Comparison of ENCODE assay signal across 31 mouse cellular contexts in the genomic region with DNA sequence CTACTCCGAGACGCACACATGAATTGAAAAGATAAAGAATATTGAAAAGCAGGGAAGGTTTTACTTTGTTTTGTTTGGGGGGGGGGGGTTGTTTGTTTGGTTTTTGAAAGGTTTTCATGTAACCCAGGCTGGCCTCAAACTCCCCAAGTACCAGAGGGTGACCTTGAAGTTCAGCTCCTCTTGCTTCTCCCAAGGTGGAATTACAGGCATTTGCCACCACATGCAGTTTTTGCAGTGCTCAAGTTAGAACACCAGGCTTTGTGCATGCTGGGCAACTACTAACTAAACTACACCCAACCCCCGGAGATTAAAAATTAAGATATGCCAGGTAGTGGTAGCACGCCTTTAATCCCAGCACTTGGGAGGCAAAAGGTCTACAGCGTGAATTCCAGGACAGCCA. TPM values are rescaled to one million over a fixed set of nuclear protein-coding genes. Genes with fewer than 3 reads are reported as not detected.
"Had no signal": no experiment of that assay in that cellular context is flagged by ENCODE, and none has a peak within 500 bp of the region (broad histone marks: within the 10 kb centered on the region; RNA-seq: fewer than 3 reads in every experiment).

No protein-coding gene starts in this region.

- H3K36me3 ChIP-seq: heart, embryonic 10.5 days; heart, embryonic 12.5 days; hindbrain, embryonic 10.5 days; hindbrain, embryonic 12.5 days; intestine, embryonic 15.5 days; limb, embryonic 10.5 days; limb, embryonic 12.5 days; liver, embryonic 13.5 days had no signal

- H3K4me1 ChIP-seq: hindbrain, embryonic 10.5 days; hindbrain, embryonic 12.5 days; intestine, embryonic 15.5 days; limb, embryonic 10.5 days; limb, embryonic 12.5 days had no signal

- H3K9me3 ChIP-seq: heart, embryonic 10.5 days; heart, embryonic 12.5 days; hindbrain, embryonic 10.5 days; hindbrain, embryonic 12.5 days; intestine, embryonic 15.5 days; limb, embryonic 10.5 days; limb, embryonic 12.5 days; liver, embryonic 13.5 days had no signal

- H3K27me3 ChIP-seq: heart, embryonic 12.5 days; hindbrain, embryonic 12.5 days; intestine, embryonic 15.5 days; limb, embryonic 12.5 days; liver, embryonic 13.5 days had no signal

- H3K9ac ChIP-seq: heart, embryonic 12.5 days; hindbrain, embryonic 12.5 days; hindbrain, embryonic 14.5 days; intestine, embryonic 15.5 days; limb, embryonic 12.5 days; liver, embryonic 13.5 days had no signal

- H3K4me3 ChIP-seq: gastrocnemius, adult 2 months; heart, embryonic 10.5 days; heart, embryonic 12.5 days; hindbrain, embryonic 10.5 days; hindbrain, embryonic 12.5 days; intestine, embryonic 15.5 days; layer of hippocampus, adult 2 months; left cerebral cortex, adult 2 months; limb, embryonic 10.5 days; limb, embryonic 12.5 days; liver, embryonic 13.5 days had no signal

- DNase-seq: gastrocnemius, adult 2 months; gastrocnemius, postnatal 10 days; gastrocnemius, postnatal 25 days; heart, adult 18-20 months; heart, postnatal 10 days; heart, postnatal 4 days; kidney, adult 18-20 months; kidney, adult 8-10 months; kidney, postnatal 10 days; kidney, postnatal 25 days; kidney, postnatal 4 days; liver; liver, embryonic 13.5 days had no signal

- H3K27ac ChIP-seq: gastrocnemius, adult 2 months; heart, embryonic 10.5 days; hindbrain, embryonic 10.5 days; hindbrain, embryonic 12.5 days; hindbrain, embryonic 14.5 days; intestine, embryonic 15.5 days; layer of hippocampus, adult 2 months; left cerebral cortex, adult 2 months; limb, embryonic 10.5 days; limb, embryonic 12.5 days; liver, embryonic 13.5 days had no signal

RNA-seq across cellular contexts. Expression of gene Pp2d1, which starts 20.4 kb away (rescaled TPM):
- total RNA-seq: gastrocnemius, adult 2 months; gastrocnemius, postnatal 10 days; gastrocnemius, postnatal 25 days; gastrocnemius, postnatal 4 days; granulocyte monocyte progenitor cell, adult 5-6 weeks; heart, adult 18-20 months; heart, adult 8-10 months; heart, postnatal 10 days; heart, postnatal 25 days; heart, postnatal 4 days; layer of hippocampus, adult 2 months; layer of hippocampus, postnatal 10 days; layer of hippocampus, postnatal 25 days; left cerebral cortex, adult 2 months; left cerebral cortex, postnatal 14 days; left cerebral cortex, postnatal 36 days had no signal
